Mouse (Mus musculus) layer of hippocampus, adult 11-12 months (tissue): Measurements from ENCODE around the gene Bdh1.

Experiments
- DNase-seq: peaks from one replicate; pipeline ENCODE4 v3.0.0; 2022; ENCODE audit warnings: low spot score

The Bdh1 gene

GRCm38 (mm10) chr16:31501751-31502365, 79.8 kb downstream of the Bdh1 start:
- no peak for DNase-seq

GRCm38 (mm10) chr16:31506665-31507456, 84.8 kb downstream of the Bdh1 start:
- DNase-seq, result no peak

DNA sequence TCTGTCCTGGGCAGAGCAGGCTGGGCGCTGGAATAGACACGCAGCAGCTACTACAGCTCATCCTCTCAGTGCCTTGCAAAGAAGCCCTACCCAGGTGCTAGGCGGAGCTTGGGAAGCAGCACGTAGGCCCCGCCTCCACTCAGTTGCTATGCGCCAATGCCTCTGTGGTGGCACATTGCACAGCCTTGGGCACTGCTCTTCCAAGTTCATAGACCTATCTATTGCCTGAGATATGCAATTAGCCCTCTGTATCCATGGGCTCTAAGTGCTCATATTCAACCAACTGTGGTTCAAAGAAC, 85.3 kb downstream of the Bdh1 start:
- no peak for DNase-seq

DNA sequence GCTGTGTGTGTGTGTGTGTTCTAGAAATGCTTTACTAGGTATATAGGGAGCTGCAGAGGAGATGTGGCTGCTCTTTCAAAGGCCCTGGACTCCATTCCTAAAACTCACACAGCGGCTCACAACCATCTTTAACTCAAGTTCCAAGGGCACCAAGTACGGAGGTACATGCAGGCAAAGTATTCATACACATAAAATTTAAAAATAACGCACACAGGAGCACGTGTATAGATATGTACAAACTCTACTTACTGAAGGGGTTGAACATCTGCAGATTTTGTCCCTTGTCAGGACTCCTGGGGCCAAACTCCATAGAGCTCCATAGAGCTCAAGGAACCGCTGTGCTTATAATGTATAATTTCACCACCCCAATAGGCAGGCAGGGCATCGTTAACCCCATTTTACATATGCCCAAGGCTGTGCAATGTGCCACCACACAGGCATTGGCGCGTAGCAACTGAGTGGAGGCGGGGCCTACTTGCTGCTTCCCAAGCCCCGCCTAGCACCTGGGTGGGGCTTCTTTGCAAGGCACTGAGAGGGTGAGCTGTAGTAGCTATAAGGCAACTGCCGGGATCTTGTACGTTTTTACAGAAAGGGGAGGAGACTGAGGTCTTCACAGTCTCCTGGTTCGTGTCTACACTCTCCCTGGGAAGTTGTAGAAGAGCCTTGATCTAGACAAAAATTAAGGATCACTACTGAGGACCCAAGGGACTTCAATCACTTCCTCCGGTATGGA, 85.9 kb downstream of the Bdh1 start:
- no peak for DNase-seq
